In genomic region chr6:52260654-52261575, GRCm38 (mm10) we compare ENCODE assay signal across 9 mouse cellular contexts. TPM values are rescaled to one million over a fixed set of nuclear protein-coding genes. Genes with fewer than 3 reads are reported as not detected.
DNase-seq lines count a peak whose midpoint lies in the region; ATAC-seq and TF ChIP-seq lines count a peak whose summit lies in the region.
"Had no signal": no experiment of that assay in that cellular context is flagged by ENCODE, and none has a peak within 500 bp of the region (broad histone marks: within the 10 kb centered on the region; RNA-seq: fewer than 3 reads in every experiment).

Hoxa13 (minus strand) TSS chr6:52260880.

- TF ChIP-seq CTCF in E14TG2a.4 (conservative IDR thresholded peaks at IDR 0.05; ENCODE audit: low read length) = no peak
- TF ChIP-seq CTCF in forebrain, postnatal 0 days (IDR thresholded peaks at IDR 0.05; ENCODE audit: low read depth) = no peak

- H3K4me3 ChIP-seq in heart, embryonic 10.5 days = peak within 1 kb of the TSS; percentile 58
- H3K4me3 ChIP-seq in E14TG2a.4 (replicated peaks; ENCODE audit: low read length) = peak within 1 kb of the TSS; percentile 72
- peak within 1 kb of the TSS; percentile 18 for H3K4me3 ChIP-seq in forebrain, postnatal 0 days (ENCODE audit: low read depth, low read length)
- peak within 1 kb of the TSS; percentile 50 for H3K4me3 ChIP-seq in liver, embryonic 16.5 days (ENCODE audit: low read depth, low read length)

- WGBS in heart, embryonic 10.5 days = under 1% methylated on average over 71 of the region's 72 CpGs
- 3% methylated on average over 57 of the region's 72 CpGs for WGBS in forebrain, postnatal 0 days
- WGBS in liver, embryonic 16.5 days (ENCODE audit: insufficient replicate concordance) = under 1% methylated on average over 57 of the region's 72 CpGs

- H3K36me3 ChIP-seq in heart, embryonic 10.5 days = no peaks in the 10 kb centered on the region
- no peaks in the 10 kb centered on the region for H3K36me3 ChIP-seq in E14TG2a.4 (ENCODE audit: insufficient read depth, low read length)
- H3K36me3 ChIP-seq in forebrain, postnatal 0 days (ENCODE audit: insufficient read depth) = no peaks in the 10 kb centered on the region
- no peaks in the 10 kb centered on the region for H3K36me3 ChIP-seq in liver, embryonic 16.5 days (ENCODE audit: control insufficient read depth, insufficient read depth)
- H3K36me3 ChIP-seq: G1E had no signal

- intact Hi-C loops in heart, postnatal 36 days (cut with DNase I) = no loop called here
- intact Hi-C loops in gastrocnemius, postnatal 36 days (cut with DNase I) = no loop called here

- H3K27ac ChIP-seq in heart, embryonic 10.5 days = no peak within 1 kb of the TSS
- no peak within 1 kb of the TSS for H3K27ac ChIP-seq in forebrain, postnatal 0 days (ENCODE audit: low read depth, low read length)
- H3K27ac ChIP-seq in liver, embryonic 16.5 days (ENCODE audit: low read length) = no peak within 1 kb of the TSS

- DNase-seq in heart, embryonic 10.5 days (ENCODE audit: low spot score) = peak; percentile 80
- no peak for DNase-seq in heart, postnatal 36 days
- peak; percentile 14 for DNase-seq in forebrain, postnatal 0 days
- peak; percentile 74 for DNase-seq in urinary bladder, postnatal 14 days (ENCODE audit: low spot score)
- no peak for DNase-seq in gastrocnemius, postnatal 36 days
- no peak for DNase-seq in gastrocnemius, adult 18-20 months (ENCODE audit: low spot score)

- peak within 1 kb of the TSS; percentile 34 for H3K4me2 ChIP-seq in forebrain, postnatal 0 days (ENCODE audit: low read depth)
- peak within 1 kb of the TSS; percentile 66 for H3K4me2 ChIP-seq in liver, embryonic 16.5 days (ENCODE audit: low read depth, low read length)

- peaks cover 14% of the 10 kb centered on the region for H3K4me1 ChIP-seq in heart, embryonic 10.5 days
- peaks cover 33% of the 10 kb centered on the region for H3K4me1 ChIP-seq in E14TG2a.4 (replicated peaks; ENCODE audit: low read depth, low read length)
- H3K4me1 ChIP-seq in forebrain, postnatal 0 days (ENCODE audit: insufficient read depth) = no peaks in the 10 kb centered on the region
- peaks cover 3% of the 10 kb centered on the region; the same call in 1 of the 2 replicates for H3K4me1 ChIP-seq in liver, embryonic 16.5 days (ENCODE audit: control insufficient read depth, low read depth, low read length)

- peaks cover 98% of the 10 kb centered on the region for H3K27me3 ChIP-seq in heart, embryonic 10.5 days (ENCODE audit: insufficient read depth, poor library complexity, severe bottlenecking)
- H3K27me3 ChIP-seq in E14TG2a.4 (ENCODE audit: insufficient read depth, low read length) = peaks cover 87% of the 10 kb centered on the region
- peaks cover 89% of the 10 kb centered on the region for H3K27me3 ChIP-seq in forebrain, postnatal 0 days (ENCODE audit: insufficient read depth, low read length)
- peaks cover 92% of the 10 kb centered on the region for H3K27me3 ChIP-seq in liver, embryonic 16.5 days (ENCODE audit: control insufficient read depth, insufficient read depth, low read depth, low read length)

- H3K9ac ChIP-seq in forebrain, postnatal 0 days = no peak within 1 kb of the TSS
- no peak within 1 kb of the TSS for H3K9ac ChIP-seq in liver, embryonic 16.5 days (ENCODE audit: low read depth, low read length)

- no peak for ATAC-seq in forebrain, postnatal 0 days
- peak; percentile 50 for ATAC-seq in liver, embryonic 16.5 days (ENCODE audit: low read depth)

- H3K9me3 ChIP-seq in heart, embryonic 10.5 days = no peaks in the 10 kb centered on the region
- H3K9me3 ChIP-seq in E14TG2a.4 (ENCODE audit: low read length) = no peaks in the 10 kb centered on the region
- H3K9me3 ChIP-seq in forebrain, postnatal 0 days (ENCODE audit: low read length) = no peaks in the 10 kb centered on the region
- H3K9me3 ChIP-seq in liver, embryonic 16.5 days (replicated peaks; ENCODE audit: control insufficient read depth, low read length) = no peaks in the 10 kb centered on the region

RNA-seq across cellular contexts. Expression of gene Hoxa13, which starts in this region (rescaled TPM):
- not detected in 2 replicates for polyA plus RNA-seq in heart, embryonic 10.5 days (2016; fragmentation: Nextera tagmentation; extraction: Ambion mirVana)
- total RNA-seq in heart, postnatal 36 days (2021) = not detected
- total RNA-seq in forebrain, postnatal 0 days (2014; rRNA removed) = not detected in 2 replicates
- polyA plus RNA-seq in forebrain, postnatal 0 days (2015; fragmentation: Nextera tagmentation; extraction: Ambion mirVana) = not detected in 2 replicates
- polyA plus RNA-seq in liver, embryonic 16.5 days (2015; fragmentation: Nextera tagmentation; extraction: Ambion mirVana) = not detected in 2 replicates
- total RNA-seq in gastrocnemius, postnatal 36 days (2021) = 1 to 10 TPM; 2.4 to 3.6 TPM
- 1 to 10 TPM; 3.7 to 6.0 TPM for total RNA-seq in gastrocnemius, adult 18-20 months (2021)
- total RNA-seq: G1E had no signal
- polyA plus RNA-seq: G1E had no signal

Comparison
In these comparisons a context has a peak if more than half of its experiments do, and no peak if none do; other contexts are left out.
1. Peak in DNase-seq and H3K4me3 ChIP-seq in heart, embryonic 10.5 days; RNA of the gene not detected or under 1 TPM.
2. Peak in DNase-seq, H3K4me3 ChIP-seq and H3K4me2 ChIP-seq in forebrain, postnatal 0 days; RNA of the gene not detected or under 1 TPM.
3. Peak in ATAC-seq, H3K4me3 ChIP-seq and H3K4me2 ChIP-seq in liver, embryonic 16.5 days; RNA of the gene not detected or under 1 TPM.
4. H3K4me3 ChIP-seq: peak in every context shown above with its lines; median percentile 72 in E14TG2a.4; 58 in heart, embryonic 10.5 days; 50 in liver, embryonic 16.5 days; 18 in forebrain, postnatal 0 days.